ENCODE assay signal across 23 mouse cellular contexts in genomic region chr12:21346972-21347371, GRCm38 (mm10). TPM values are rescaled to one million over a fixed set of nuclear protein-coding genes. Genes with fewer than 3 reads are reported as not detected.
DNase-seq lines count a peak whose midpoint lies in the region; ATAC-seq and TF ChIP-seq lines count a peak whose summit lies in the region.
"Had no signal": no experiment of that assay in that cellular context is flagged by ENCODE, and none has a peak within 500 bp of the region (broad histone marks: within the 10 kb centered on the region; RNA-seq: fewer than 3 reads in every experiment).

No protein-coding gene starts in this region.

- ATAC-seq in activated CD4-positive, CD25-positive, alpha-beta regulatory T cell, adult 4 months = no peak
- ATAC-seq: CD4-positive, CD25-positive, alpha-beta regulatory T cell, adult 4 months; forebrain, embryonic 13.5 days; forebrain, embryonic 15.5 days; forebrain, postnatal 0 days; Patski had no signal

- no peaks in the 10 kb centered on the region for H3K27me3 ChIP-seq in splenic B cell, adult 2 months (ENCODE audit: control insufficient read depth, insufficient read depth, low read length, poor library complexity, severe bottlenecking)
- H3K27me3 ChIP-seq: CH12.LX; embryonic facial prominence, embryonic 12.5 days; forebrain, embryonic 13.5 days; forebrain, embryonic 15.5 days; Patski had no signal

- H3K27ac ChIP-seq in layer of hippocampus, adult 2 months = 0 out of 2 replicates have a peak overlapping the region, but pooled peaks have one; percentile 3
- peak overlapping the region; percentile 68 for H3K27ac ChIP-seq in bone marrow macrophage, adult 2 months (ENCODE audit: insufficient read depth, low read depth, low read length)
- H3K27ac ChIP-seq: embryonic facial prominence, embryonic 10.5 days; embryonic facial prominence, embryonic 12.5 days; forebrain, embryonic 13.5 days; forebrain, embryonic 15.5 days had no signal

- H3K36me3 ChIP-seq in splenic B cell, adult 2 months (ENCODE audit: control insufficient read depth, insufficient read depth, low read length, poor library complexity, severe bottlenecking) = peaks cover 14% of the 10 kb centered on the region

- no peak for TF ChIP-seq CTCF in layer of hippocampus, adult 2 months (conservative IDR thresholded peaks at IDR 0.05)
- no peak for TF ChIP-seq CTCF in bone marrow macrophage, adult 2 months (IDR thresholded peaks at IDR 0.05; ENCODE audit: low read depth, low read length)

- peaks cover 11% of the 10 kb centered on the region for H3K4me1 ChIP-seq in bone marrow macrophage, adult 2 months (ENCODE audit: control insufficient read depth, insufficient read depth, low read length)
- H3K4me1 ChIP-seq: embryonic facial prominence, embryonic 10.5 days; embryonic facial prominence, embryonic 12.5 days; forebrain, embryonic 13.5 days; forebrain, embryonic 15.5 days had no signal

- no peak overlapping the region for H3K4me3 ChIP-seq in layer of hippocampus, adult 2 months
- H3K4me3 ChIP-seq in bone marrow macrophage, adult 2 months (ENCODE audit: insufficient read depth, low read length) = no peak overlapping the region
- H3K4me3 ChIP-seq: embryonic facial prominence, embryonic 10.5 days; embryonic facial prominence, embryonic 12.5 days; forebrain, embryonic 13.5 days; forebrain, embryonic 15.5 days had no signal

- TF ChIP-seq POLR2A in bone marrow macrophage, adult 2 months (IDR thresholded peaks at IDR 0.05; ENCODE audit: borderline replicate concordance, low read depth, low read length) = no peak

- DNase-seq in layer of hippocampus, adult 2 months (ENCODE audit: low spot score in 2 of 2) = no peak
- DNase-seq in layer of hippocampus, postnatal 25 days (ENCODE audit: extremely low spot score in 1 of 2, low spot score in 1 of 2) = no peak
- DNase-seq in splenic B cell, adult 2 months (ENCODE audit: low read depth, low spot score) = peak; percentile 51
- no peak for DNase-seq in cerebellum, postnatal 36 days
- DNase-seq: adrenal gland, adult 8-10 months; adrenal gland, postnatal 14 days; adrenal gland, postnatal 36 days; B cell, adult 2 months; cerebellum, adult 11 months; cerebellum, adult 18-20 months; cerebellum, adult 8-10 months; cerebellum, adult 9-11 months; cerebellum, postnatal 14 days; forebrain, postnatal 0 days had no signal

RNA-seq across cellular contexts. Expression of gene Adam17, which starts 26.5 kb away (rescaled TPM):
- total RNA-seq in layer of hippocampus, adult 2 months (2021) = 10 to 100 TPM; 16.9 to 17.0 TPM
- 10 to 100 TPM; 17.6 to 22.0 TPM for total RNA-seq in layer of hippocampus, postnatal 25 days (2021)
- polyA plus RNA-seq in bone marrow macrophage, adult 2 months (2012; ENCODE audit: insufficient read depth, insufficient read length, missing spikeins) = 225 and 233 TPM in 2 replicates
- 10 to 100 TPM; 55.6 to 61.6 TPM for polyA plus RNA-seq in activated CD4-positive, CD25-positive, alpha-beta regulatory T cell, adult 4 months (2017; shearing (Covaris generic))

RNA-seq across cellular contexts. Expression of gene Iah1, which starts 30.8 kb away (rescaled TPM):
- total RNA-seq in layer of hippocampus, adult 2 months (2021) = 10 to 100 TPM; 10.6 to 14.3 TPM
- 10 to 100 TPM; 13.5 to 14.3 TPM for total RNA-seq in layer of hippocampus, postnatal 25 days (2021)
- 44.9 and 49.5 TPM in 2 replicates for polyA plus RNA-seq in bone marrow macrophage, adult 2 months (2012; ENCODE audit: insufficient read depth, insufficient read length, missing spikeins)
- 10 to 100 TPM; 51.7 to 55.5 TPM for polyA plus RNA-seq in activated CD4-positive, CD25-positive, alpha-beta regulatory T cell, adult 4 months (2017; shearing (Covaris generic))
